Mouse (Mus musculus) forelimb bud, embryonic 11.5 days (tissue): ENCODE results near the gene Dnah5.

Source experiments
- DNase-seq: peaks from one replicate; pipeline ENCODE4 v3.0.0-alpha.2; 2012; ENCODE audit warnings: low read depth, low spot score

The Dnah5 gene

GRCm38 (mm10) chr15:28466591-28467247 lies 263.2 kb downstream of the Dnah5 start:
- no peak for DNase-seq

GRCm38 (mm10) chr15:28473749-28474390 lies 270.3 kb downstream of the Dnah5 start:
- no peak for DNase-seq

GRCm38 (mm10) chr15:28502820-28503219 lies 299.3 kb downstream of the Dnah5 start:
- no peak for DNase-seq

- no peak for DNase-seq
These were observed 311.6 kb downstream of the Dnah5 start for GRCm38 (mm10) chr15:28515176-28515575.
